Mouse (Mus musculus): ENCODE results near the gene Galp. TPM values are rescaled to one million over a fixed set of nuclear protein-coding genes. Genes with fewer than 3 reads are reported as not detected.

Galp gene
- not detected for total RNA-seq (2021)
- long read RNA-seq, result 0 reads

DNA sequence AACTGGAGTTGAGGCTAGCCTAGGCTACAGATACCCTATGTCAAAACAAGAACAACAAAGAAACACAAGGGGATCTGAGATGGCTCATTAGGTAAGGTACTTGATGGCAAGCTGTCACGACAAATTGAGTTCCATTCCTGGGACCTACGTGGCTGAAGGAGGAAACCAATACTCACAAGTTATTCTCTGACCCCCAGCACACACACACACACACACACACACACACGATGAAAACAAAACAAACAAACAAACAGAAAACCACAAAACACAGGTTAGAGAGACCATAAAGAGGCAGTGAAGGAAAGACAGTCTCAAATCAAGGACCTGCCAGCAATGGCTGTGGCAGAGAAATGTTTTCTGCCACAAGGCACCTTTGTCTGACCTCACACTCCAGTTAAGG, at the start of gene Galp:
Galp (plus strand) TSS at position 301 of the 400 bp plus-strand sequence.
- no peak for DNase-seq (ENCODE audit: low spot score in 2 of 2)

DNA sequence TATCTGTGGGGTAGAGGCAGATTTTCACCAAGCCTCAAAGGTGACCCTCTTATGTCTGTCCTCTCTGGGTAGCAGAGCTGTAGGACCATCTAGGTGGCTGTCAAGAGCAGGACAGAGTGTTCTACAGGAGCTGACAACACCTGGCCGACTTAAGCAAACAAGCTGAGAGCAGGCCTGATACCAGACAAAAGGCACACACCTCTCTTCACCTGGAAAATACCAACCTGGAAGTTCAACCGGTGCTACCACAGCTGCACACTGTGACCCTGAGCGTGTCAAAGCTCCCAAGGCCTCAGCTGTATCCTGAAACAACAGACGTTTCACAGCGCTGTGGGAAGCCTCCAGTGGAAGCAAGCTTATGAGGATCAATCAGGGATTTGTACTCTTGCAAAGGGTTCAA, 49.2 kb upstream of the Galp start:
- DNase-seq (ENCODE audit: low spot score in 2 of 2), result no peak

DNA sequence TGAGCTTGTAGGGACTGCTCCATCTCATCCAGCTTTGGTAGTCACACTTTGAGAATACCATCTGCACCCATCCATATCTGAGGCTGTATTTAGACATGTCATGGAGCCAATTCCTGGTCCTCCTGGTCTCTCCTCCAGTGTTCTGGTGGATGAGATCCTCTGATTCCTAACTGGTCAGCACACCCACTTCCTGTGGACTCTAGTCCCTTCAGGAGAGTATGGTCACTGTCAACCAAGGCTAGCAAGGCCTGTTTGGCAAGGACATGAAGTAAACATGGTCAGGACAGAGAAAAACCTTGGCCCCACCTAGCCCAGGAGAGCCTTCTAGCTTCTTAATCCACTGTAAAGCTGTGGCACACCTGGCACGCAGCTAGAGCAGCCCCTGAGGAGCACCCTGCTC, 45.6 kb upstream of the Galp start:
- no peak for DNase-seq (ENCODE audit: low spot score in 2 of 2)

DNA sequence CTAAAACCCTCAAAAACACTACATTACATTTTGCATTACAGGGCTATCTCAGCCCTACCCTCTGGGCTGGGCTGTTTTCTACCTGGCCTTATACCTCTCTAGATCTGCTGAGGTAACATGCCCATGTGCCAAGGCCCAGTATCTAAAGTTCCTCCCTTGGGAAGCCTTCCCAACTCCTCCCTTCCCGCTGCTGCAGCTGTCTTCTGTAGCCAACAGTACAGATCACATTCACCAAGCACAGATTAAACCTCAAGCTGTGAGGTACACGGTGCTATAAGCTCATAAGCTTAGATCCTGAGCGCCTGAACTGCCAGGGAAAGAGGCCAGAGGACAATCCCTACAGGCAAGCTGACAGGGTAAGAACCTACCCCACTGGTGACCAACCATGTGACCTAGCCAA, 44.9 kb upstream of the Galp start:
- DNase-seq (ENCODE audit: low spot score in 2 of 2), result no peak

DNA sequence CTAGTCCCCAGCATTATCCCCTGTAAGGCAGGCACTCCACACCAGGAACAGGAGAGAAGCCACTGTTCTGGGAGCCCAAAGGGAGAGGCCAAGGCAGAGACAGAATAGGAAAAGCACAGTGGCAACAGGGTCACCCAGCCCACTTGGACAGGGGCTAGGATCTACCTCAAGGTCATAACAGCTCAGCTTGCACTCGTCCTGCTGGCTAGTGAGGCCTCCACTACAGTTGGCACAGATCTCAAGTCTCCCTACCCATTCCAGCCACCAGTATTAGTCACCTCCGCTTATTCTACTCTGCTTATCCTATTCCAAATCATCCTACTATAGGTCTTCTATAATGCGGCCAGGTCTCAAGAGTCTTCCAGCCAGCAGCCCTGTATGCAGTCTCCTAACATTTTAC, 43.8 kb upstream of the Galp start:
- DNase-seq (ENCODE audit: low spot score in 2 of 2), result no peak

DNA sequence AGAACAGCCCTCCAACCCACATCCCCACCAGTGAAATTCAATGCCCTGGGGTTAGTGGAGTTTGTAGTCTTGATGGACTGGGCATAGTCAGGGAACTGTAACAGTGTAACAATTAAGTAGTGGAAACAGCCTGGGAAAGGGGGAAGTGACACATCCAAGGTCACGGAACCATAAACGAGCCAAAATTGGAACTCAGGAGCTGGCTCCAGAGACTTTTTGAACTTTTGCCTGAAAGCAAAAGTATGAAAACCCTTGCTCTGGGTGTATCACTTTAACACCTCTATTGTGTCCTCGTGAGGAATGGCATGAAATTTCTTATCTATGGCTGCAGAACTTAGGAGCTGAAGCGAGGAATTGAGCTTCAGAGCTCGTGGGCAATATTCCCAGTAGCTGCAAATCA, 42.7 kb upstream of the Galp start:
- no peak for DNase-seq (ENCODE audit: low spot score in 2 of 2)

DNA sequence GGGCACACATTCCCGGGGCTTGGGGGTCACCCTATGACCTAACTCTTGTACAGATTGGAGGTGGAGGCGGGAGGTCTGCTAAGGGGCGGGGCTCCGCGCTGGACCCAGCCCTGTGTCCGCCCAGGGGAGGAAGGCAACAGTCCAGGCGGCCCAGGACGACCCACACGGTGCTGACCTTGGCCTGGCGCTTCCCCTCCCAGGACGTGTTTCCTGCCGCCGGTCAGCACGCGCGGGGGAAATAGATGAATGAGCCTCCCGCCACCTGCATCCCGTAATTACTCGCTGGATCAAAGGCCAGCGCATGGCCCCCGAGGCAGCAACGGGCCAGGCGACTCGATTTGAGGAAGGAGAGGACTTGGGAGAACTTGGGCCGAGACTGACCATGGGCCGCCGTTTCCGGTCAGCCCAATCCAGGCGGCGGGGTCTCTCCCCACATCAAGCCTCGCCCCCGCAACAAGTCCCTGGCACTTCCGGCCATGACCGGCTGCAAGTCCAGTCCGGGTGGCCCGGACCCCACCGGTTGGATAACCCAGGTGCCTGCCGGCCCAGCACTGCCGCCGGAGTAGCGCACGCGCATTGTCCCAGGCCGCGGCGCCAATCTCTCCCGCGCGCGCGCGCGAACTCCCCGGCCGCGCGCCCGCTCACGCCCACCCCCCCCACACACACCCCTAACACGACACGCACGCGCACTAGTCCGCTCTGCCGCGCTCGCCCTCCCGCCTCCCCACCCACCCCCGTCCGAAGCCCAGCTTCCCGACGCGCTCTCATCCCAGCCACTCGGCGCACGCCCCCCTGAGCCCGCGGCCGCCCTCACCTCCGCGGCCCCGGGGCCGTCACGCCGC, 41.6 kb upstream of the Galp start:
- peak; percentile 61 to 88 for DNase-seq (ENCODE audit: low spot score in 2 of 2)

DNA sequence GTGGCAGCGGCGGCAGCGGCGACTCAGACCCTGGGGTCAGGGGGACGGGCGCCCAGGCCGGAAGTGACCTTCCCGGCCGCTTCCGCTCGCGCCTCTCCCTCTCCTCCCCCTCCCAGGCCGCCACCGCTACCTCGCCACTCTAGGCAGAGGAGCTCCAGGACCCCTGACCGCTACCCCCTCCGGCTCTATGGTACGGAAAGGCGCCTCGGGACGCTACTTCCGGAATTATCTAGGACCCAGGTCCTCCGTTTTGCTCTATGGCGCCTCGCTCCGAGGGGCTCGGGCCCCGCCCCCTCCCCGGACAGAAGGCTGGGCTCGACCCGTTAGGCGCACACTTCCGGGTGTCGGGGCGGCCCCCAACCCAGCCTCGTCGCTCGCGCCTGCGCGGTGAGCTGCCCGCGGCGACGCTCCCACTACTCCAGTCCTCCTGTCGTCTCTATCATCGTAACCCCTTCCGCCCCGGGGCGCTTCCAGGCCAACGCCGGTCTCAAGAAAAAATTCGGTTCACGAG, 40.9 kb upstream of the Galp start, which contains the start of gene Zfp787:
Zfp787 (minus strand) TSS at position 97 of the 511 bp plus-strand sequence.
- peak; percentile 96 to 97 for DNase-seq (ENCODE audit: low spot score in 2 of 2)

DNA sequence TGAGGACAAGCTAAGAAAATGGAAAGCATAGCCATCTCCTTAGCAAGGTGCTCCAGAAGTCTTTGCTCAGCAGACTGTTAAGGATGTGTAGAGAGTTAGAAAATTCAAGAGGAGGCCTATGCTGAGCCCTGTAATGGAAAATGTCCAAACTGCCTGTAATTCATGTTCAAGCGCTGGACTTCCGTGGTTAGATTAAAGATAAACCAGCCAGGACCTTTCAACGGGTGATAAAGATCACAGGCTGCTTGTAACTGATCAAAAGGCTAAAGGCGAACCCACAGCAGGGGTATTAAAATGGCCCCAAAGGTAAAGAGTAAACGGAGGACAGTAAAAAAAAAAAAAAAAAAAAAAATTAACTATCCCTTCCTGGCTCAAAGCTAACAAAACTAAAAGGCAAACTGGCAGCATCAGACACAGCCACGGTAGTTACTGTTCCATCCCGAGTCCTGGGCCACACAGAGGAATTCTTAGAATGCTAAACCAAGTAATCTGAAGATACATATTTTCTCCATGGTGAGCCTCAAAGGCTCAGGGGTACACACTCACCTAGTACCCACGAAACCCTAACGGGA, 39.9 kb upstream of the Galp start:
- no peak for DNase-seq (ENCODE audit: low spot score in 2 of 2)

DNA sequence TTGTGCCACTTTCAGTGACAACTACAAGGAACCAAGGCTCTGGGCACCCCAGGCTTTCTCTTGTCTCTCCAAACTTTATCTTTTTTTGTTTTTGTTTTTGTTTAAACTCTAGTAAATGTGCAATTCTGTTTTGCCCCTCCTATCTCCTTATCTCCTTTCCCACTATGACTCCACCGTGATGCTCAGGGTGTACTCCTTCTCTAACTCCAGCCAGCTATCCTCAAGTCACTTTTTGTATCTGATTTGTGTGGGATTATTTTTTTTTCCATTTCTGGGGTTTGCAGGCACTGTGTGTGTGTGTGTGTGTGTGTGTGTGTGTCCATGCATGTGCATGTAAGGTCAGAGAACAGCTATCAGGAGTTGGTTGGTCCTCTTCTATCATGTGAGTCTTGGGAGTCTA, 39.4 kb upstream of the Galp start:
- DNase-seq (ENCODE audit: low spot score in 2 of 2), result no peak

DNA sequence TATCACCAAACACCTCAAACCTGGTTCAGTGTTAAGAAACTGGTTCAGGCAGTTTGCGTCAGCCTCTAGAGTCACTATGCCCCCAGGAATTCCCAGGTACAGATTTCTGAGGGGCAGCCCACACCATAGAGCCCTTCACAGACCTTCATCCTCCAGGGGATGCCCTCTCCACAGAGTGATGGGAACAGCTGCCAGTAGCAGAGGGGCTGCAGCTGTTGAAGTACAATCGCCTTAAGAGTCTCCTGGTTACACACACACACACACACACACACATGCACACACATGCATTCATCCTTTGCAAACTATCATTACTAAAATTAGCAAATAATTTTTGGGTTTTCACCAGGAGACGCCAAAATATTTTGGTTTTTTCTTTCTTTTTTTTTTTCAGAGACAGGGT, 37.3 kb upstream of the Galp start:
- DNase-seq (ENCODE audit: low spot score in 2 of 2), result no peak

DNA sequence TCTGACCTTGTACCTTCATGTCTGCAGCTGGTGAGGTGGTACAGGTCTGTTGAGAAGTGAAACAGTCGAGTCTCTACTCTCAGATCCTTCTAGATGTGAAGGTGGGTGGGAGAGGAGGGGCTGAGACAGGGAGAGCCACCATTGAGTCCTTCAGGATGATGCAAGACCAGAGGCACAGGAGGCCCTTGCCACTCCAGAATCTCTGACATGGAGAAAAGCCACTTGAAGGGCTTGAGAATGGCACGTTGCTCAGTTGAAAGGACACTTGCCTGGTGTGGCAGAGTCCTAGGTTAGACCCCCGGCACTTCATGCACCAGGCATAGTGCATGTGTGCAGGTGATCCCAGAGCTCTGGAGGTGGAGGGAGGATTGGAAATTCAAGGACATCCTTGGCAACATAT, 35.3 kb upstream of the Galp start:
- no peak for DNase-seq (ENCODE audit: low spot score in 2 of 2)

DNA sequence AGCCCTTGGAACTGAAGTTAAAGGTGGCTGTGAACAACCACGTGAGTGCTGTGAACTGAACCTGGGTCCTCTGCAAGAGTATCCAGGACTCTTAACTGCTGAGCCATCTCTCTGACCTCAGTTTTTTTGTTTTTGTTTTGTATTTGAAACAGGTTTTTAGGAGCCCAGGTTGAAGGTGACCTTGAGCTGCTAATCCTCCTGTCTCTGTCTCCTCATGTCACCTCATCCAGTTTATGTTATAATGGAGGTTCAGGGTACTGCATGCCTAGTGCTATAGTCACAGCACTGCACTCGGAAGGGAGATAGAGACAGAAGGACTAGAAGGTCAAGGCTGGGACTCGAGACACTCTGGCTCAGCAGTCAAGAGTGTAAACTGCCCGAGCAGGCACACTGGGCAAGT, 34.7 kb upstream of the Galp start:
- DNase-seq (ENCODE audit: low spot score in 2 of 2), result no peak

DNA sequence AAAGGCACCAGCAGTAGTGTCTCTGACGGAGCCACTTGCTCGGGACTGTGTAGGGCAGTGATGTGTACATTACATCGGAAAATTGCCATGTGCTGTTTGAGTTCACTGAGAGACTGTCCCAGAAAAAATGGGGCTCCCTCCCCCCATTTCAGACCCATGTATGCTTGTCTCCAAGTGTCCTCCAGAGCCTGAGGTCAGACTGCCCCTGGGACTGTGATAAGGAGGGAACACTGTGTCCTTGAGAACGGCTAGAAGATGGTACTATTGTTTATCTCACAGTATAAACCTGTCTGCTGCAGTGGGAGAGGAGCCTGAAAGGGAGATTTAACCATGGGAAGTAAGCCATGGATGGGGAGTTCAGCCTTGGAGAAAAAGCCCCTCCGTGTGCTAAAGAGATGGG, 32.2 kb upstream of the Galp start:
- no peak for DNase-seq (ENCODE audit: low spot score in 2 of 2)

DNA sequence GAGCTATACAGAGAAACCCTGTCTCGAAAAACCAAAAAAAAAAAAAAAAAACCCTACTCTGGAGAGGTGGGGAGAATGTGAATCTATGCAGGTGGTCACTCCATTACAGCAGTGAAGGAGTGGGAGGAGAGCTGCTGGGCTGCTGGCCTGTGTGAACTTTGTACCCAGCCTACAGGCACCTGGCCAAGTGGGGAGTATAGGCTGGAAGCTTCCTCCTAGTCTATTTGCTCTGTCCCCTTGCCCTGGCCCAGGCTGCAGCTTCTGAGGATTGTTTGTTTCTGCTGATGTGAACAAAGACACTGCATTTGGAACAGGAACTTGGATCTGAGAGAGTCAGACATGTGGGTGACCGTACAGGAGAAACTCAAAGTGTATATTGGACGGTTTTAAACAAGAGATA, 27.5 kb upstream of the Galp start:
- DNase-seq (ENCODE audit: low spot score in 2 of 2), result no peak

DNA sequence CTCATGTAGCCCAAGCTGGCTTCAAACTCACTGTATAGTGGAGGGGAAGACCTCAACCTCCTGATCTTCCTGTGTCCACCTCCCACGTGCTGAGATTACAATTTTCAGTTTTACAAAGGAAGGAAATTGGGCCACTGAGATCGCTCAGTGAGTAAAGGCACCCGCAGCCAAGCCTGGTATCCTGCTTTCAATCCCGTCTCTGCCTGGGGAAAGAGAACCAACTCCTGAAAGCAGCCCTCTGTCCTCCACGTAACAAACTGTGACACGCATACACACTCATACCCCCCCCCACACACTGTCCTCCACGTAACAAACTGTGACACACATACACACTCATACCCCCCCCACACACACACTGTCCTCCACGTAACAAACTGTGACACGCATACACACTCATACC, 26.5 kb upstream of the Galp start:
- DNase-seq (ENCODE audit: low spot score in 2 of 2), result no peak

DNA sequence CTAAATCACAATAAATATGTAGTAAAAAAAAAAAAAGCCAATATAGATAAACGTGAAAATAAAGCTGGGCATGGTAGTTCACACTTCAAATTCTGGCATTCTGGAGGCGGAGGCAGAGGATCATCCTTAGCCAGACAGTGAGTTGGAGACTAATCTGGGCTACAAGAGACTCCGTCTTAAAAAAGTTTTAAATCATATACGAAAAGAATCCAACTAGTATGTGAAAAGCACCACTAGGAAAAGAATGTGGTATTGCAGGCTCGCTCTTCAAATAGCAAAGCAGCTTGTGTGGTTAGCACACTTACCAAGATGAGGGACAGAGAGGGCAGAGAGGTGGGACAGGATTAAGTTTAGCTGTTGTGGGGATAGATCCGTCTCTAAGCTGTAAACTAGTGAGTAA, 26.0 kb upstream of the Galp start:
- no peak for DNase-seq (ENCODE audit: low spot score in 2 of 2)

DNA sequence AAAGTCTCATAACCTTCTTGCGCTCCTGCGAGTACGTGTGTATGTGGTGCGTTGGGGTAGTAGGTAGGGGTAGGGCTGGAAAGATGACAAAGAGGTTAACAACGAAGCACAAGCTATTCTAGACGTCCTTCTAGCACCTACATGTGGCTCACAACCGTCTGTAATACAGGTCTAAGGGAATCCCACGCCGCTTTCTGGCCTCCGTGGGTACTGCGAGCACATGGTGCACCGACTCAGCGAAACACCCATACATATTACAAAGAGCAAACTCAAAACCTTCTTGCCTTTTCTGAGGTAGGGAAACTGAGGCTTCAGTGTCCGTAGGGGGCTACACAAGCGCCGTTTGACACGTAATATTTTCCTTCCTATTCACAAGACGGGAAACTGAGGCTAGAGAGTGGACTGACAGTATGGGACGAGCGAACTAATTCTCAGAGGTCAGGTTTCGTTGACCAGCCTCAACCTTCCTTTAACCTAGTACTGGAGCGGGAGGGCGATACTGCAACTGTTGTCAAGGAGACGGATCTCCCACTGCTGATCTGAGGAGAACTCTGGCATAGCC, 25.4 kb upstream of the Galp start:
- DNase-seq (ENCODE audit: low spot score in 2 of 2), result peak; percentile 30 to 66

DNA sequence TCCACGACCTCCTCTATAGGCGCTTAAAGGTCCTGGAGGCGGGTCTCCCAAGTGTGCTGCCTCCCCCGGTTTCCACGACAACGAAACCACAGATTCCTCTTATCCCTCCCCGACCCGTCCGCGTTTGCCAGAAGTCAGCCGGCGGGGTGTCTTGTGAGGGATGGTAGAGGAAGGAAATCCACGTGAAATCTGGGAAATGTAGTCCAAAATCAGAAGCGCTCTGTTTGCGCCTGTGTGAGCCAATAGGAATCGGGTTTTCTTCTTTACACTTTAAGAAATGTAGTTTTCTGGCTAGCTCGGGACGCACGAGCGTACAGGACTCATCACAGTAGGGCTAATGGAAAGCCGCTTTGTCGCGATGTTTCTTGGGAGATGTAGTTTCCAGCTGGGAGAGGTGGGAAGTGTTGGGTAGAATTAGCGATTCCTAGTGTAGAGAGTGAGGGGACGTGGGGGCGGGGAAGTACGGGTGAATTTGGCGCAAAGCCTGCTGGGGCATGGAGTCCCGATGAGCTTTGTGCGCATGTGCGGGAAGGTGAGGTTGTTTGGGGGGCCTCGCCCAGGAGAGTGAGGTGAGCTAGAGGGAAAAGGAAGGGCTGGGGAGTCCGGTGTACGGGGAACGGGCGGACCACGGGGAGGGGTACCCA, 24.8 kb upstream of the Galp start, which contains the start of gene Zfp444:
Zfp444 (plus strand) TSS at position 221 of the 644 bp plus-strand sequence.
- DNase-seq (ENCODE audit: low spot score in 2 of 2), result peak; percentile 98 to 100

DNA sequence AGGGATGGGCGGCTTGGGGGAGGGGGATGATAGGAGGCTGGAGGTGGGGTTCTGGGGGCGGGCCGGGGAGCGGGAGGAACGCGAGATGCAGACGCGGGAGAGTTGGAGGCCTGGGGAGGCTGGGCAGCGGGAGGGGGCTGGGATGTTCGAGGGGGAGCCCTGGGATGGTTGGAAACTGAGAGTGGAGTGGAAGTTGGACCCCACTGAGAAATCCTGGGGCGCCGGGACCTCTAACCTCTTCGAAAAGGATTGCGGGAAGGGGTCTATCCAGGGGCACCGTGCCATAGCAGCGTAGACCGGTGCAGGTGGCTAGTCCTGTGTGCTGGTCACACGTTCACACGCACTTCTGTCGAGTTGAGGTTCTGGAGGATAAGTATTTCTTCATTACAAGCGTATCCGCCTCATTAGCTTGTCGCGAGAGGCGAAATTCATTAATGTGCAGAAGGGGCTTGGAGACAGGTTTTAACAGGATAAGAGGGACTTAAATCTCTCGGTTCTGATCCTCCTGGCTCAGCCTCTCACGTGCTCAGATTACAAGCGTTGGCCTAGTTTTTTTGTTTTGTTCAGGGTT, 24.1 kb upstream of the Galp start:
- DNase-seq (ENCODE audit: low spot score in 2 of 2), result no peak

DNA sequence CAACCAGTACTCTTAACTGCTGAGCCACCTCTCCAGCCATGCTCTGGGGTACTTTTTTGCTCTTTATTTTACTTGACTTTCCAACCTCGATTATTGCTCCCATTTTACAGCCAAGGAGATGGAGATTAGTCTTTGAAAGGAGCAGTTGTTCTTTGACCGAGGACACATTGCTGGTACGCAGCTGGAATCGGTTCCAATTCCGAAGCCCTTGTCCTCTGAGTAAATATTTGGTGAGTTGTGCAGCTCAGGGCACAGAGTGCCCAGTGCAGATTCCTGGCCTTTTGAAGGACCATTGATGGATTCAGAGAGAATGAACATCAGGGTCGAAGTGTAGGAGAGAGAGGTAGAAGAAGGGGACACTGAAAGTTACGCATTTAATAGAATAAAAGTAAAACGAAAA, 23.0 kb upstream of the Galp start:
- no peak for DNase-seq (ENCODE audit: low spot score in 2 of 2)

All from layer of hippocampus, adult 18-20 months (tissue).